Mouse (Mus musculus) ES-E14 (cell line): ENCODE results near the gene Zfp729b. TPM values are rescaled to one million over a fixed set of nuclear protein-coding genes. Genes with fewer than 3 reads are reported as not detected.

Source experiments
- DNase-seq: peaks from one replicate; pipeline ENCODE4 v3.0.0-alpha.2; 2013; ENCODE audit warnings: low read depth, low spot score
- H3K27ac ChIP-seq: 2 replicates; pipeline ENCODE4 v1.5.1; 2012; ENCODE audit warnings: low read depth, mild to moderate bottlenecking, low read length, moderate library complexity, mixed read lengths; ENCODE audit not compliant: poor library complexity, insufficient read depth, severe bottlenecking
- H3K36me3 ChIP-seq: 2 replicates; pipeline ENCODE4 v1.6.1; 2012; ENCODE audit warnings: mild to moderate bottlenecking, low read length, moderate library complexity, mixed read lengths; ENCODE audit not compliant: control insufficient read depth, poor library complexity, insufficient read depth, severe bottlenecking
- H3K4me1 ChIP-seq, 2 experiments: fragments of 150-350 bp in 1 of 2; sonication (generic) in 1 of 2; 2 replicates each; pipeline ENCODE4 v1.6.1; 2012; ENCODE audit warnings: low read length in 2 of 2, mild to moderate bottlenecking in 1 of 2, mixed read lengths in 1 of 2; ENCODE audit not compliant: control insufficient read depth in 2 of 2, insufficient read depth in 2 of 2, poor library complexity in 1 of 2
- H3K4me3 ChIP-seq, 2 experiments: fragments of 150-350 bp in 1 of 2; sonication (generic) in 1 of 2; 2 replicates each; pipeline ENCODE4 v1.5.1; 2012; ENCODE audit warnings: low read length in 2 of 2, low read depth in 1 of 2, mild to moderate bottlenecking in 1 of 2, mixed read lengths in 1 of 2; ENCODE audit not compliant: insufficient read depth in 1 of 2, poor library complexity in 1 of 2, severe bottlenecking in 1 of 2
- H3K9ac ChIP-seq: 2 replicates; pipeline ENCODE4 v1.6.1; 2012; ENCODE audit warnings: low read depth, mild to moderate bottlenecking, low read length, mixed read lengths; ENCODE audit not compliant: poor library complexity, insufficient read depth, severe bottlenecking
- H3K9me3 ChIP-seq: fragments of 150-350 bp; sonication (generic); 2 replicates; pipeline ENCODE4 v1.6.1; 2012; ENCODE audit warnings: low read depth, mild to moderate bottlenecking, low read length; ENCODE audit not compliant: control insufficient read depth, insufficient read depth
- CHD2 ChIP-seq: IDR thresholded peaks from 2 replicates; pipeline ENCODE4 v1.6.1; 2014; ENCODE audit warnings: mild to moderate bottlenecking, low read depth, low read length, inconsistent platforms
- HCFC1 ChIP-seq: IDR thresholded peaks from 2 replicates; pipeline ENCODE4 v1.6.1; 2012; ENCODE audit warnings: low read length, inconsistent platforms, borderline replicate concordance; ENCODE audit not compliant: insufficient read depth
- MAFK ChIP-seq: IDR thresholded peaks from 2 replicates; pipeline ENCODE4 v1.6.1; 2014; ENCODE audit warnings: mild to moderate bottlenecking, low read depth, low read length, inconsistent platforms; ENCODE audit not compliant: insufficient read depth
- ZC3H11A ChIP-seq: IDR thresholded peaks from 2 replicates; pipeline ENCODE4 v1.6.1; 2012; ENCODE audit warnings: low read depth, mild to moderate bottlenecking, inconsistent platforms, low read length, borderline replicate concordance
- ZNF384 ChIP-seq: IDR thresholded peaks from 2 replicates; pipeline ENCODE4 v1.6.1; 2012; ENCODE audit warnings: low read depth, low read length, inconsistent platforms
- in situ Hi-C, 2 experiments: fragments of 600-800 bp; cut with MboI; formaldehyde crosslinking; loops; one replicate each; pipeline ENCODE4 v1.15.1; 2025; ENCODE audit warnings: low sequenced_read_pairs in 2 of 2, inconsistent platforms in 1 of 2; ENCODE audit not compliant: unreplicated experiment in 2 of 2
- total RNA-seq: library from RNA; depleted of rRNA; stranded (reverse); fragments of 300-350 nt; gene quantifications from 2 replicates; pipeline ENCODE4 v1.2.3, GENCODE M21; 2012; rRNA removed

The Zfp729b gene
- total RNA-seq, 1 experiment: 23.2 TPM

DNA sequence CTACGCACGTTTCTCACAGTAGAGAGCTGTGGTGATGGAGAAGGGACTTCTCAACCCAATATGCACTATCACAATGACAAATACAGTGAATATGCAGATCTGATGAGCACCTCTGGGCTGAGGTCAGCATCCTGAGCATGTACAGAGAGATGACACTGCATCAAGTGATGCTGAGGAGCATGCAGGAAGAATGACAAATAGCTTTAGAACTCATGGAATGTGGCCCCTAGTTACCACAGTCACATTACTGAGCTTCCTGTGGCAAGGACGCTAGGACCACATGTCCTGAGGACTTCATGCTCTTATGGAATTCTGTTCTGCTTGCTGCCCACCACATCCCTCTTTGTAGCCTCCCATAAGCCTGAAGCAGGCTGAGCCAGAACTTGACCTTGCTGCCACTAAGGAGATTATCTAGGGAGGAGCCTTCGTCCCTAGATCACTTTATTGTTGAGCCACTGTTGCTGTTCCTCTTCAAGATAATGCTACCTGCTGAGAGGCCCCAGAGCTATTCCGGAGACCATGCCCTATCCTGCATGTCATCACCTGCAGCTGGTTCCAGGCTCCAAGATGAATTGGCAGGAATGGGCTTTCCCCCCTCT is 36.8 kb downstream of the Zfp729b start:
- no peak for TF ChIP-seq HCFC1
- TF ChIP-seq CHD2: no peak
- no peak for TF ChIP-seq MAFK
- no peak for TF ChIP-seq ZC3H11A
- no peak for TF ChIP-seq ZNF384
- H3K36me3 ChIP-seq: no peaks in the 10 kb centered on the region
- no peaks in the 10 kb centered on the region for H3K4me1 ChIP-seq
- H3K9ac ChIP-seq: no peak overlapping the region
- no peaks in the 10 kb centered on the region for H3K9me3 ChIP-seq
- no peak overlapping the region for H3K27ac ChIP-seq
- no peak for DNase-seq
- in situ Hi-C loops: no loop called here
- H3K4me3 ChIP-seq: no peak overlapping the region

GRCm38 (mm10) chr13:67553730-67554129 is 55.8 kb downstream of the Zfp729b start, which contains the start of gene Zfp748:
Gene Zfp748, minus strand, starts transcription at chr13:67553830.
- no peaks in the 10 kb centered on the region for H3K9me3 ChIP-seq
- no peak for TF ChIP-seq MAFK
- no peak for TF ChIP-seq ZNF384
- TF ChIP-seq HCFC1: no peak
- no peak for TF ChIP-seq CHD2
- no peak for TF ChIP-seq ZC3H11A
- in situ Hi-C loops: no loop called here
- no peaks in the 10 kb centered on the region for H3K36me3 ChIP-seq
- H3K4me3 ChIP-seq: peak within 1 kb of the TSS; percentile 85 to 96
- H3K27ac ChIP-seq: 0 out of 2 replicates have a peak within 1 kb of the TSS, but pooled peaks have one; percentile 61
- no peaks in the 10 kb centered on the region; a peak in 1 of 4 replicates for H3K4me1 ChIP-seq
- peak within 1 kb of the TSS; percentile 90 for H3K9ac ChIP-seq
- no peak for DNase-seq

- Histone ChIP-seq H3K27ac (0 out of 2 replicates have a peak overlapping the region, but pooled peaks have one; percentile 61), H3K9ac (peak overlapping the region; percentile 90), H3K4me3 (peak overlapping the region; percentile 85 to 96), H3K9me3 (no peaks in the 10 kb centered on the region), H3K36me3 (no peaks in the 10 kb centered on the region), H3K4me1 (no peaks in the 10 kb centered on the region; a peak in 1 of 4 replicates)
- TF ChIP-seq ZC3H11A: no peak
- TF ChIP-seq CHD2: no peak; the same call in 1 of the 2 replicates
- 0 out of 2 replicates have a peak, but pooled peaks have one; percentile 13 for TF ChIP-seq MAFK
- peak; percentile 91 for TF ChIP-seq HCFC1
- in situ Hi-C loops: no loop called here
- DNase-seq: peak; percentile 86
Measured at GRCm38 (mm10) chr13:67552505-67553346, 56.8 kb downstream of the Zfp729b start.

GRCm38 (mm10) chr13:67545941-67546340 is 63.6 kb downstream of the Zfp729b start:
- Histone ChIP-seq H3K4me3 (no peak overlapping the region), H3K9me3 (no peaks in the 10 kb centered on the region), H3K4me1 (peaks cover 0 to 4% of the 10 kb centered on the region in 2 experiments; a peak in 2 of 4 replicates), H3K36me3 (peaks cover 2% of the 10 kb centered on the region; the same call in 1 of the 2 replicates), H3K9ac (no peak overlapping the region), H3K27ac (no peak overlapping the region)
- in situ Hi-C loops: no loop called here
- DNase-seq: no peak
- TF ChIP-seq HCFC1 (no peak), ZNF384 (no peak), CHD2 (no peak), MAFK (no peak), ZC3H11A (no peak)

Other genes with a start within 250 kb of the Zfp729b start
- gene Gm28044, start 249.2 kb downstream of the Zfp729b start, total RNA-seq: not detected in 2 replicates
- gene Zfp953, start 249.1 kb downstream of the Zfp729b start, total RNA-seq: 6.1 and 6.9 TPM in 2 replicates
- 0.74 and 0.80 TPM in 2 replicates for gene Gm28041, start 234.0 kb downstream of the Zfp729b start, total RNA-seq
- 1.9 and 2.3 TPM in 2 replicates for gene Zfp456, start 233.9 kb downstream of the Zfp729b start, total RNA-seq
- 4.3 and 10.1 TPM in 2 replicates for gene Zfp429, start 209.9 kb downstream of the Zfp729b start, total RNA-seq
- gene Zfp459, start 188.3 kb downstream of the Zfp729b start, total RNA-seq: 15.7 and 25.5 TPM in 2 replicates
- gene Zfp874a, start 158.1 kb downstream of the Zfp729b start, total RNA-seq: 11.5 and 16.8 TPM in 2 replicates
- 6.3 and 12.1 TPM in 2 replicates for gene Zfp874b, start 125.4 kb downstream of the Zfp729b start, total RNA-seq
- 4.2 and 5.4 TPM in 2 replicates for gene Zfp58, start 109.2 kb downstream of the Zfp729b start, total RNA-seq
- gene Gm26965, start 83.6 kb downstream of the Zfp729b start, total RNA-seq: 0.18 TPM in 1 of 2 replicates, not detected in the other
- gene Zfp87, start 83.5 kb downstream of the Zfp729b start, total RNA-seq: 12.6 and 14.6 TPM in 2 replicates
- gene Zfp748, start 55.9 kb downstream of the Zfp729b start, total RNA-seq: 7.1 and 8.7 TPM in 2 replicates
- gene Gm49345, start 28.1 kb upstream of the Zfp729b start, total RNA-seq: 4.2 and 7.7 TPM in 2 replicates
- 6.4 and 6.8 TPM in 2 replicates for gene Zfp729a, start 28.1 kb upstream of the Zfp729b start, total RNA-seq
- 12.8 and 16.6 TPM in 2 replicates for gene Zfp738, start 77.4 kb upstream of the Zfp729b start, total RNA-seq
- gene Zfp65, start 119.5 kb upstream of the Zfp729b start, total RNA-seq: 19.2 and 22.9 TPM in 2 replicates
- gene Zfp85, start 145.5 kb upstream of the Zfp729b start, total RNA-seq: 1.7 and 2.7 TPM in 2 replicates
- gene Zfp493, start 170.0 kb upstream of the Zfp729b start, total RNA-seq: 6.1 and 6.4 TPM in 2 replicates
- 3.2 and 3.3 TPM in 2 replicates for gene Zfp273, start 204.0 kb upstream of the Zfp729b start, total RNA-seq
- 2.4 and 5.3 TPM in 2 replicates for gene Gm10037, start 221.4 kb upstream of the Zfp729b start, total RNA-seq